Mouse (Mus musculus) heart, postnatal 36 days (tissue): ENCODE measurements around the gene Mark2. TPM values are rescaled to one million over a fixed set of nuclear protein-coding genes. Genes with fewer than 3 reads are reported as not detected.

Source experiments
- DNase-seq, 2 experiments: peaks; one replicate each; pipeline ENCODE4 v3.0.0; 2021 to 2022
- intact Hi-C: fragments of 180-260 bp; cut with DNase I; formaldehyde crosslinking; loops from one replicate; pipeline ENCODE4 v1.15.1; 2025
- total RNA-seq, 2 experiments: library from RNA; stranded (reverse); gene quantifications; 2 replicates each; pipeline ENCODE4 v1.2.3; 2021

Gene Mark2
- total RNA-seq, 2 experiments from 2014 or later = 42.8 to 51.2 TPM

GRCm38 (mm10) chr19:7301647-7302492 lies 39.8 kb downstream of the Mark2 start:
- no peak for DNase-seq

GRCm38 (mm10) chr19:7300078-7300477 lies 41.6 kb downstream of the Mark2 start:
- intact Hi-C loops = loop anchor here (5.0 kb wide), 1 partner anchor 37 kb away; no protein-coding TSS in a partner anchor
- DNase-seq = no peak

More at GRCm38 (mm10) chr19:7301647-7302492, 39.8 kb downstream of the Mark2 start:
- intact Hi-C loops = loop anchor here (5.0 kb wide), 1 partner anchor 35 kb away; no protein-coding TSS in a partner anchor

GRCm38 (mm10) chr19:7299052-7299451 lies 42.6 kb downstream of the Mark2 start:
- intact Hi-C loops = no loop called here
- DNase-seq = no peak

- intact Hi-C loops = no loop called here
- DNase-seq = no peak
Measured at GRCm38 (mm10) chr19:7295959-7296358, 45.7 kb downstream of the Mark2 start.

- peak in 1 of 2 experiments; percentile 33 for DNase-seq
- intact Hi-C loops = no loop called here
Measured at GRCm38 (mm10) chr19:7295071-7295658, 46.5 kb downstream of the Mark2 start.

- no peak for DNase-seq
- intact Hi-C loops = no loop called here
Measured at GRCm38 (mm10) chr19:7294098-7294876, 47.4 kb downstream of the Mark2 start.

GRCm38 (mm10) chr19:7291958-7292709 lies 49.5 kb downstream of the Mark2 start:
- no peak for DNase-seq
- intact Hi-C loops = no loop called here

GRCm38 (mm10) chr19:7289767-7290166 lies 51.9 kb downstream of the Mark2 start:
- intact Hi-C loops = no loop called here
- no peak for DNase-seq

- no peak for DNase-seq
- intact Hi-C loops = no loop called here
Measured at GRCm38 (mm10) chr19:7288288-7288687, 53.4 kb downstream of the Mark2 start.

- no peak for DNase-seq
- intact Hi-C loops = no loop called here
Measured at GRCm38 (mm10) chr19:7286563-7287315, 54.9 kb downstream of the Mark2 start.

GRCm38 (mm10) chr19:7280557-7281330 lies 60.9 kb downstream of the Mark2 start:
- no peak for DNase-seq
- intact Hi-C loops = no loop called here

GRCm38 (mm10) chr19:7279114-7279513 lies 62.5 kb downstream of the Mark2 start:
- intact Hi-C loops = no loop called here
- peak; percentile 57 to 65 for DNase-seq

GRCm38 (mm10) chr19:7278200-7278906 lies 63.3 kb downstream of the Mark2 start:
- intact Hi-C loops = no loop called here
- no peak for DNase-seq

- DNase-seq = no peak
- intact Hi-C loops = no loop called here
Measured at GRCm38 (mm10) chr19:7276796-7277195, 64.9 kb downstream of the Mark2 start.

GRCm38 (mm10) chr19:7276053-7276659 lies 65.5 kb downstream of the Mark2 start:
- intact Hi-C loops = no loop called here
- no peak for DNase-seq

GRCm38 (mm10) chr19:7275131-7275789 lies 66.4 kb downstream of the Mark2 start:
- DNase-seq = no peak

GRCm38 (mm10) chr19:7274326-7274990 lies 67.2 kb downstream of the Mark2 start:
- intact Hi-C loops = no loop called here
- no peak for DNase-seq

More at GRCm38 (mm10) chr19:7275131-7275789, 66.4 kb downstream of the Mark2 start:
- intact Hi-C loops = no loop called here
